Comparison of ENCODE assay signal across 9 mouse cellular contexts in the genomic region with DNA sequence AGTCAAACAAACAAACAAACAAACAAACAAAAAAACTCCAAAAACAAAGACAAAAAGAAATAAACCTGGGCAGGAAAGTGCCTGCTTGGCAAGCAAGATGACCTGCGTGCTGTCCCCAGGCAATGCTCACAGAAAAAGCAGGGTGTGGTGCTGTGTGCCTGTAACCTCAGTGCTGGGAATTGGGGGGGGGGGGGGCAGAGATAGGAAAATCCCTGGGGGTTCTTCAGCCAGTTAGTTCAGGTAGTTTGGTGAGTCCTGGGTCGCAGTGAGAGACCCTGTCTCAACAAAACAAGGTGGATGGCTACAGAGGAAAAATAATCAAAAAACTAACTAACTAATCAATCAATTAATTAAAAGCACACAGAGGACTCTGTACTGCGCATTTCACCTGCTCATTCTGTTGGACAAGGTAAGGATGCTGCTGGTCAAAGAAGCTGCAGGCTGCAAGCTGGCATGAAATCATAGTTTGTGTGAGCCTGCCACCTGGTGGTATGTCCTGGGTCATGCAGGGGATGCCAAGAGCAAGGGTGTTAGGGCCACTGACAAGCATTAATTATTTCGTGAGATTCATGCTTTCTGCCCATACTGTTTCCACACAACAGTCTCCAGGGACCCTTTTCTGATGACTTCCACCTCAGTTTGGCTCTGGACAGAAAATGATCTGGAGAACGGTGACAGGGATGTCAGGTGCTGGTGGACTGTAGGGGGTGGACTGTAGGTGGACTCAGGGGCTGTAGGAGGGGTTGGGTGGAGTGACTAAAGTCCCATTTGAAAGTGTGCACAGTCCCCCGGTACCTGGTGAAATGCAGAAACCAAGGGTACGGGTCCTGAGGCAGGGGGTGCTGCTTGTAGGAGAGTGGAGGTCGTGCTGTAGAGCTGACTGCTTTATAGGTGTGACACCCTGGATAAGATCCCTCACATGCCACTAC. TPM values are rescaled to one million over a fixed set of nuclear protein-coding genes. Genes with fewer than 3 reads are reported as not detected.
DNase-seq lines count a peak whose midpoint lies in the region; ATAC-seq and TF ChIP-seq lines count a peak whose summit lies in the region.
"Had no signal": no experiment of that assay in that cellular context is flagged by ENCODE, and none has a peak within 500 bp of the region (broad histone marks: within the 10 kb centered on the region; RNA-seq: fewer than 3 reads in every experiment).

No protein-coding gene starts in this region.

- no peaks in the 10 kb centered on the region; a peak in 2 of 4 replicates for H3K27me3 ChIP-seq in MEL (ENCODE audit: control insufficient read depth in 1 of 2, insufficient read depth in 2 of 2, low read length in 2 of 2)
- H3K27me3 ChIP-seq in forebrain, embryonic 14.5 days (replicated peaks; ENCODE audit: control insufficient read depth, insufficient read depth, low read length): no peaks in the 10 kb centered on the region
- peaks cover 5% of the 10 kb centered on the region; the same call in 1 of the 2 replicates for H3K27me3 ChIP-seq in hindbrain, embryonic 13.5 days
- H3K27me3 ChIP-seq: limb, embryonic 15.5 days had no signal

- peak; percentile 63 for DNase-seq in MEL (ENCODE audit: low read depth, low spot score)
- DNase-seq in forebrain, embryonic 14.5 days (ENCODE audit: low spot score): peak; percentile 84
- DNase-seq in layer of hippocampus, adult 9-11 months: peak; percentile 46
- peak; percentile 78 for DNase-seq in lung, postnatal 25 days (ENCODE audit: low spot score)
- DNase-seq in retina, postnatal 1 day: peak; percentile 73
- peak; percentile 67 to 75 for DNase-seq in thymus, postnatal 36 days

- no peak overlapping the region for H3K9ac ChIP-seq in MEL (ENCODE audit: control insufficient read depth, low read depth, low read length, poor library complexity, severe bottlenecking)
- no peak overlapping the region for H3K9ac ChIP-seq in forebrain, embryonic 14.5 days (ENCODE audit: low read length)
- no peak overlapping the region for H3K9ac ChIP-seq in hindbrain, embryonic 13.5 days
- H3K9ac ChIP-seq: limb, embryonic 15.5 days had no signal

- H3K79me2 ChIP-seq in MEL (ENCODE audit: control insufficient read depth, insufficient read depth, low read length, poor library complexity): no peaks in the 10 kb centered on the region

- no peaks in the 10 kb centered on the region for H3K9me3 ChIP-seq in MEL (replicated peaks; ENCODE audit: insufficient read depth, low read length)
- no peaks in the 10 kb centered on the region for H3K9me3 ChIP-seq in forebrain, embryonic 14.5 days (replicated peaks; ENCODE audit: control insufficient read depth, low read length)
- no peaks in the 10 kb centered on the region for H3K9me3 ChIP-seq in hindbrain, embryonic 13.5 days
- H3K9me3 ChIP-seq: limb, embryonic 15.5 days had no signal

- WGBS in forebrain, embryonic 14.5 days: 57% methylated on average over 8 of the region's 8 CpGs
- 63% methylated on average over 8 of the region's 8 CpGs for WGBS in hindbrain, embryonic 13.5 days

- no peak for TF ChIP-seq POLR2A in MEL (IDR thresholded peaks at IDR 0.05; ENCODE audit: control insufficient read depth in 1 of 2, insufficient read depth in 1 of 2, low read depth in 1 of 2, low read length in 2 of 2, poor library complexity in 1 of 2)

- no peak overlapping the region for H3K4me2 ChIP-seq in forebrain, embryonic 14.5 days (ENCODE audit: low read length)
- no peak overlapping the region for H3K4me2 ChIP-seq in hindbrain, embryonic 13.5 days
- H3K4me2 ChIP-seq: limb, embryonic 15.5 days had no signal

- H3K36me3 ChIP-seq in MEL (ENCODE audit: control insufficient read depth in 1 of 2, insufficient read depth in 2 of 2, low read length in 2 of 2): no peaks in the 10 kb centered on the region
- H3K36me3 ChIP-seq in forebrain, embryonic 14.5 days (ENCODE audit: control insufficient read depth, insufficient read depth, low read length): no peaks in the 10 kb centered on the region
- no peaks in the 10 kb centered on the region for H3K36me3 ChIP-seq in hindbrain, embryonic 13.5 days
- H3K36me3 ChIP-seq: limb, embryonic 15.5 days had no signal

- peak; percentile 59; the same call in 1 of the 2 replicates for ATAC-seq in cerebellum, adult (ENCODE audit: insufficient number of reproducible peaks, low FRiP score, low TSS enrichment)
- ATAC-seq in forebrain, embryonic 14.5 days: peak; percentile 75
- peak; percentile 78 for ATAC-seq in hindbrain, embryonic 13.5 days (ENCODE audit: low FRiP score)

- no peaks in the 10 kb centered on the region for H3K4me1 ChIP-seq in MEL (ENCODE audit: control insufficient read depth in 1 of 2, insufficient read depth in 2 of 2, low read length in 2 of 2)
- H3K4me1 ChIP-seq in forebrain, embryonic 14.5 days (ENCODE audit: control insufficient read depth, insufficient read depth, low read length): no peaks in the 10 kb centered on the region
- no peaks in the 10 kb centered on the region for H3K4me1 ChIP-seq in hindbrain, embryonic 13.5 days (replicated peaks)
- H3K4me1 ChIP-seq: limb, embryonic 15.5 days had no signal

- no peak overlapping the region for H3K27ac ChIP-seq in MEL (ENCODE audit: control insufficient read depth, low read depth, low read length)
- H3K27ac ChIP-seq in forebrain, embryonic 14.5 days (ENCODE audit: low read depth, low read length): no peak overlapping the region
- no peak overlapping the region for H3K27ac ChIP-seq in hindbrain, embryonic 13.5 days
- H3K27ac ChIP-seq: limb, embryonic 15.5 days had no signal

- TF ChIP-seq RAD21 in MEL (IDR thresholded peaks at IDR 0.05; ENCODE audit: low read depth, low read length): peak; percentile 97

- H3K4me3 ChIP-seq in MEL (ENCODE audit: control insufficient read depth in 1 of 2, insufficient read depth in 1 of 2, low read depth in 2 of 2, low read length in 2 of 2): no peak overlapping the region
- no peak overlapping the region for H3K4me3 ChIP-seq in forebrain, embryonic 14.5 days (ENCODE audit: low read depth, low read length)
- H3K4me3 ChIP-seq in hindbrain, embryonic 13.5 days: no peak overlapping the region
- H3K4me3 ChIP-seq: limb, embryonic 15.5 days had no signal

- no peak for TF ChIP-seq EP300 in MEL (IDR thresholded peaks at IDR 0.05; ENCODE audit: low read depth in 1 of 2, low read length in 2 of 2)

- peak; percentile 90 to 96 (median 91) for TF ChIP-seq CTCF in MEL (IDR thresholded peaks at IDR 0.05 in 2 of 3, conservative IDR thresholded peaks at IDR 0.05 in 1 of 3; ENCODE audit: control insufficient read depth in 1 of 3, insufficient read depth in 1 of 3, low read depth in 2 of 3, low read length in 3 of 3, poor library complexity in 1 of 3, severe bottlenecking in 1 of 3)

TF ChIP-seq in MEL, 35 proteins besides CTCF, POLR2A, EP300 and RAD21:
- TF ChIP-seq GATA1 (IDR thresholded peaks at IDR 0.05; ENCODE audit: low read depth, low read length) (no peak), UBTF (IDR thresholded peaks at IDR 0.05; ENCODE audit: borderline replicate concordance, insufficient read depth, low read depth, low read length) (no peak), MYC (IDR thresholded peaks at IDR 0.05; ENCODE audit: low read depth, low read length) (no peak), MYB (IDR thresholded peaks at IDR 0.05; ENCODE audit: low read depth, low read length) (no peak), NELFE (IDR thresholded peaks at IDR 0.05; ENCODE audit: low read depth, low read length) (no peak), RCOR1 (IDR thresholded peaks at IDR 0.05; ENCODE audit: low read depth, low read length) (no peak), ZMIZ1 (IDR thresholded peaks at IDR 0.05; ENCODE audit: low read depth, low read length) (no peak), SMC3 (IDR thresholded peaks at IDR 0.05; ENCODE audit: low read depth, low read length) (peak; percentile 99), GABPA (IDR thresholded peaks at IDR 0.05; ENCODE audit: low read depth, low read length) (no peak), CHD2 (IDR thresholded peaks at IDR 0.05; ENCODE audit: low read length) (no peak), TCF12 (IDR thresholded peaks at IDR 0.05; ENCODE audit: low read depth, low read length) (no peak), NRF1 (IDR thresholded peaks at IDR 0.05; ENCODE audit: insufficient read depth, low read depth, low read length, poor library complexity, severe bottlenecking) (no peak), ZC3H11A (IDR thresholded peaks at IDR 0.05; ENCODE audit: low read depth, low read length) (peak; percentile 97)
TF ChIP-seq in MEL: peak in this region for 2.

RNA-seq across cellular contexts. Expression of a gene that starts 10.6 kb away (rescaled TPM):
- total RNA-seq in MEL (2012; rRNA removed): not detected in 2 replicates
- polyA plus RNA-seq in MEL (2012; ENCODE audit: insufficient read depth in 1 of 2, insufficient read length in 2 of 2, low read depth in 1 of 2, low replicate concordance in 2 of 2, missing spikeins in 1 of 2): not detected
- not detected in 2 replicates for polyA plus RNA-seq in forebrain, embryonic 14.5 days (2014; fragmentation: Nextera tagmentation; extraction: Ambion mirVana)
- not detected in 2 replicates for polyA plus RNA-seq in hindbrain, embryonic 13.5 days (2015; fragmentation: Nextera tagmentation; extraction: Ambion mirVana)

RNA-seq across cellular contexts. Expression of a gene that starts 36.0 kb away (rescaled TPM):
- 9.9 and 10.3 TPM in 2 replicates for total RNA-seq in MEL (2012; rRNA removed)
- polyA plus RNA-seq in MEL (2012; ENCODE audit: insufficient read depth in 1 of 2, insufficient read length in 2 of 2, low read depth in 1 of 2, low replicate concordance in 2 of 2, missing spikeins in 1 of 2): 10 to 100 TPM in 1 of 2 experiments, not detected in 1; 12.3 TPM
- polyA plus RNA-seq in forebrain, embryonic 14.5 days (2014; fragmentation: Nextera tagmentation; extraction: Ambion mirVana): 11.1 and 14.7 TPM in 2 replicates
- polyA plus RNA-seq in hindbrain, embryonic 13.5 days (2015; fragmentation: Nextera tagmentation; extraction: Ambion mirVana): 11.3 and 17.1 TPM in 2 replicates
